Mouse (Mus musculus): ENCODE results near the gene Dclre1a.

The Dclre1a gene

GRCm38 (mm10) chr19:56484630-56485375 lies 63.2 kb downstream of the Dclre1a start:
- no peak for DNase-seq (ENCODE audit: low spot score in 2 of 2)

Data from cerebellum, postnatal 4 days (tissue).